Mouse (Mus musculus): ENCODE results near the gene Phlda2. TPM values are rescaled to one million over a fixed set of nuclear protein-coding genes. Genes with fewer than 3 reads are reported as not detected.

The Phlda2 gene
- not detected for polyA plus RNA-seq (2017; shearing (Covaris generic))

DNA sequence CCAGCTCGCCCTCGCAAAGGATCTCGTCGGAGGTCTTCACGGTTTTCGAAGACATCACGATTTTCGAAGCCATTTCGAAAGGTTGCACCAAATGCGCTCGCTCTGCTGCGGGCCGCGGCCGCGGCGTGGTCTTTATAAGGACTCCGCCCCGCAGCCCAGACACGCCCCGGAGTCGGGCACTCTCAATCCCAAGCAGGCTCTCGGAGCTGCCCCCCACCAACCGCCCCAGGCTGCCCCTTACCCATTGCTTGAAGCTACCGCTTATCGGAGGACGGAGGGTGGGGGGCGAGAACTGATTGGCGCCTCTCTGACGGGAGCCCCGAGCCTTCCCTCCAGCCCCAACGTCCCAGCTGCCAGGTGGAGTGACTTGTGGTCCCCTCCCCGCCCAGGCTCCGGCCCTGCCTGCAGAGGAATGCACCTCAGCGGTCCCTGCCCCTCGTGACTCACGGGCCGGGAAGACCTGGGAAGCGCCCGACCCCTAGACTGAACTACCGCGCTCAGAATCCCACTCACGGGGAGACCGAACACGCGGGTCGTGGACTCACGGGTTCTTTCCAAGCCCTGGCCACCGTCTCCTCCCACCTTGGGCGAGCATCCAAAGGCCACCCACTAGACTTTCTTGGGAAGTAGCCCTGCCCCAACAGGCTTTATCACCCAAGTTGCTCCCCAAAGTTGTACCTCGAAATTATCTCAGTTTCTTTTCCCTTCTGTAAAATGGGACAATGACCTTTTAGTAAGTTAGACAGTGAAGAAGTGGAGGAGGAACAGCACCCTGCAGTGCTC is at the start of gene Phlda2:
Phlda2 (minus strand) TSS at position 733 of the 783 bp plus-strand sequence.

GRCm38 (mm10) chr7:143548976-143549457 is 46.1 kb upstream of the Phlda2 start, which contains the start of gene Nap1l4:
Nap1l4 (minus strand) TSS chr7:143549106.

DNA sequence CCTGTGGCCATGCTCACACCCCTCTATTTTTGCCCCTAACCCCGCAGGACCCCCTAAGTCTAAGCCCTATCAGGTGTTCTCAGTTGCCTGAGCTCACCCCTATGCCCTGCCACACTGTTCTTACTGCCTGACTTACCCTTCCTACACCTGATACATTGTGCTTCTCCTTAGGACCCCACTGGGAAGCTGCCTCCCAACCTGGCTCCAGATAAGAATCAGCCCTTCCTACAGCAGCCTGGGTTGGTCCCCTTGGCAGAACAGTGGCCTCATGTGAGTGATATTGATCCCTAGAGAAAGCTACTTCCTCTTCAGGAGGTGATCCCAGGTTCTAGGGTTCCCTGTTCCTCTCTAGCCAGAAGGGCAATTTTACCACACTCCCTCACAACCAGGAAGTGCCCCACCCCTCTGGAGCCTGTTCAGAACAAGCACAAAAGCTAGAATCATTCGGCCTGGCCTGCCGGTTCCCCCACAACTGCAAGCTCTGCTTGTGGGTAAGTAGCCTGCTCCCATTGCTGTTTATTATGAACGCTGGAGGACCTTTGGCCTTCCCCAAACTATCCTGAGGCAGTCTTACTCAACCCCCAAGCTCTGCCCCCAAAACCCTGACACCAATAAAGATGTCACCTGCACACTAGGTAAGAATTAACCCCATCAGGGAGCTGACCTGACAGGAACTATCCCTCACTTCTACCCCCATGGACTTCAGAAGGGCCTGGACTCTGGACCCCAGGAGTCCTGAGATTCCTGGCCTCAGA is 29.4 kb downstream of the Phlda2 start, which contains the start of gene Slc22a18:
Slc22a18 (plus strand) TSS at position 390 of the 755 bp plus-strand sequence.

DNA sequence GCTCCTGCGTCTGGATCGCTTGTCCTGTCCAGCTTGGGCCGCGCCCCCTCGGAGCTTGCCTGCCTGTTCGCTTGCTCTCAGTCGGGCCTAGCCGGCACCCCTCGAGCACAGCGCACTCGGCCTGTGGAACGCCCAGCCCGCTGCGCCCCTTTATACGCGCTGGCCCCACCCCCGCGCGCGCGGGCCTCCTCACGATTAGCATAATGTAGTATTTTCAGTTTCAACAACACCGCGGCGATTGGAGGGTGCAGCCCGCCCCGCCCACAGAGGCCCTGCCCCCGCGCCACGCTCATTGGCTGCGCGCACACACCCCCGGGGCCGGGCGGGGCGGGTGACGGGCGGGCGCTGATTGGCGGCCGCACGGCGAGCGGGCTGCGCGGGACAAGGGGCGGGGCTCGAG is 42.1 kb downstream of the Phlda2 start, which contains the start of gene Cdkn1c:
Cdkn1c (minus strand) TSS at position 177 of the 400 bp plus-strand sequence.

Other genes starting within 250 kb of the Phlda2 start
- gene Cdkn1c, start 42.1 kb downstream of the Phlda2 start, polyA plus RNA-seq (2017; shearing (Covaris generic)), result 0.38 TPM
- 0.20 TPM for gene Slc22a18, start 29.4 kb downstream of the Phlda2 start, polyA plus RNA-seq (2017; shearing (Covaris generic))
- 337 TPM for gene Nap1l4, start 46.0 kb upstream of the Phlda2 start, polyA plus RNA-seq (2017; shearing (Covaris generic))
- 44.0 TPM for gene Cars, start 96.9 kb upstream of the Phlda2 start, polyA plus RNA-seq (2017; shearing (Covaris generic))
- 37.5 TPM for gene Tnfrsf26, start 125.6 kb upstream of the Phlda2 start, polyA plus RNA-seq (2017; shearing (Covaris generic))
- 40.0 TPM for gene Tnfrsf22, start 146.5 kb upstream of the Phlda2 start, polyA plus RNA-seq (2017; shearing (Covaris generic))
- gene Tnfrsf23, start 182.7 kb upstream of the Phlda2 start, polyA plus RNA-seq (2017; shearing (Covaris generic)), result 4.5 TPM

Data from CD4-positive, CD25-positive, alpha-beta regulatory T cell, adult 9 weeks (primary cell).